Mouse (Mus musculus): ENCODE measurements around the gene Slc7a14. TPM values are rescaled to one million over a fixed set of nuclear protein-coding genes. Genes with fewer than 3 reads are reported as not detected.

The Slc7a14 gene
- under 1 TPM; 0.03 to 0.05 TPM for total RNA-seq (2021)
- long read RNA-seq, experiment 1: 0 reads
- long read RNA-seq, experiment 2: 0 reads

GRCm38 (mm10) chr3:31309934-31310787 lies at the start of gene Slc7a14:
TSS of gene Slc7a14 (minus strand) at chr3:31310378.
- intact Hi-C loops (cut with DNase I): no loop called here
- H3K27ac ChIP-seq: no peak within 1 kb of the TSS
- no peak within 1 kb of the TSS for H3K4me3 ChIP-seq
- no peak for DNase-seq
- TF ChIP-seq CTCF (IDR thresholded peaks at IDR 0.05): no peak

GRCm38 (mm10) chr3:31346540-31346939 lies 36.4 kb upstream of the Slc7a14 start:
- no peak for DNase-seq
- TF ChIP-seq CTCF (IDR thresholded peaks at IDR 0.05): no peak
- intact Hi-C loops (cut with DNase I): no loop called here
- Histone ChIP-seq H3K4me3 (no peak overlapping the region), H3K27ac (no peak overlapping the region)

DNA sequence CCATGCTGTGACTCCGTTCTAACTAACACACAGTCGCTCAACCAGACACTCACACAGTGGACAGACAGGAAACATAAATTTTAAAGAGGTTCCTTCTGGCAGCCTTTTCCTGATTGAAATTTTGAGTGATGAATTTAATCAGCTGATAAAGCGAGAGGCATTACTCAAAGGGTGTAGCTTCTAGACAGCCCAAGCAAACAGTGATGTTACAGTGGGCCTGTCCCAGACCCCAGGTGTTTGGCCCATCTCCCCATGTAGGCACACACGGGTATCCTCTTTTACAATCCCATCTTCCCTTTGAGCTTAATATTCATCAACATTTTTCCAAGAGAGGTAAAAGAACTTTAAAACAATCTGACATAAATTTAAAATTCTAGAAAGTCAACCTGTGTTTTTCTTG lies 35.6 kb upstream of the Slc7a14 start:
- Histone ChIP-seq H3K27ac (no peak overlapping the region), H3K4me3 (no peak overlapping the region)
- TF ChIP-seq CTCF (IDR thresholded peaks at IDR 0.05): no peak
- intact Hi-C loops (cut with DNase I): no loop called here
- no peak for DNase-seq

- Histone ChIP-seq H3K27ac (no peak overlapping the region), H3K4me3 (no peak overlapping the region)
- TF ChIP-seq CTCF (IDR thresholded peaks at IDR 0.05): no peak
- no peak for DNase-seq
- intact Hi-C loops (cut with DNase I): no loop called here
Observed at GRCm38 (mm10) chr3:31339236-31339635, 29.1 kb upstream of the Slc7a14 start.

DNA sequence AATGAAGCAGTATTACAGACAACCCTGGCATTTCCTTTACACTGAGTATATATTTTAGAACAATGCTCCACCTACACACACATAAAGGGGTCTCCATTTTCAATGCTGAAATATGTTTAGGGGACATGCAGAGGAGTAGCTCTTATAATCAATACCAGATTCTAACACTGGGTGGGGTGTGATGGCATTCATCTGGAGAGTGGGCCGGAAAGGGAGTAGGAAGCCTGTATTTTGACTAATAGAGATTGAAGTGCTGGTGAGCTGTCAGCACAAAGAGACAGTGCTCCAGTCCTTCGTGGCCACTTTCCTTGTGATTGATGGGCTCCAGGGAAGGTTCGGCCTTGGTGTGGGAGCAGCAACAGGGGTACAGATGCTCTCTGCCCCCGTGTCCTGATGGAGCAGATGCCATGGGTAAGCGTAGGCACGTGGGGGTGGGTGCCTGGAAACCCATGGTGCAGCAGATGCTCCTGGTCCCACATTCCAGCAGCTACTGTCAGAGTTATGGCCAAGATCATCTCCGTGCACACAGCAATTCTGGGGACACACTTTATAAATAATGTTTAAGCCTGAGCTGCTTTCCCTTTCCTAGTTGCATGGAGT lies 18.2 kb upstream of the Slc7a14 start:
- intact Hi-C loops (cut with DNase I): no loop called here
- no peak overlapping the region for H3K4me3 ChIP-seq
- H3K27ac ChIP-seq: no peak overlapping the region
- DNase-seq: no peak
- TF ChIP-seq CTCF (IDR thresholded peaks at IDR 0.05): no peak

- intact Hi-C loops (cut with DNase I): no loop called here
- H3K4me3 ChIP-seq: no peak overlapping the region
Observed at GRCm38 (mm10) chr3:31327791-31328190, 17.6 kb upstream of the Slc7a14 start.

DNA sequence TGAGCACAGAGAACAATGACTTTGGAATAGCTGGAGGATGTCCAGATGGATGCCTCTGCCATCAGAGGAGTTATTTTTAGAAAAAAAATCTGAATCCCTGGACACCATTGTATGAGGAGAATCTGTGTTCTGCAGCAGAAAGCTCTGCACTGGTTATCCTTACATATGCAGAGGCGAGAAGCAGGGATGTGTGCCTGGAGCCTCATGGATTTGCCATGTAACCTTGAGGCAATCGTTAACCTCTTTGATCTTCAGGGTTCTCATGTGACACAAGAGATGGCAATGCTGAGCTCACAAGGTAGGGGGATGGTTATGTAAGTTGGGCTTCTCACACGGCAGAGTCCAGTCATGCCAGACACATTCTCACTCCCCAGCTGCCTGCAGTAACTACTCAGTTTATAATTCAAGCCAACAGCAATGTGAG lies 14.1 kb upstream of the Slc7a14 start:
- Histone ChIP-seq H3K4me3 (no peak overlapping the region), H3K27ac (no peak overlapping the region)
- DNase-seq: no peak
- no peak for TF ChIP-seq CTCF (IDR thresholded peaks at IDR 0.05)
- intact Hi-C loops (cut with DNase I): no loop called here

More at GRCm38 (mm10) chr3:31327791-31328190, 17.6 kb upstream of the Slc7a14 start:
- H3K27ac ChIP-seq: no peak overlapping the region
- no peak for DNase-seq
- no peak for TF ChIP-seq CTCF (IDR thresholded peaks at IDR 0.05)

GRCm38 (mm10) chr3:31309371-31309933 lies 726 bp downstream of the Slc7a14 start:
- Histone ChIP-seq H3K27ac (no peak overlapping the region), H3K4me3 (no peak overlapping the region)
- intact Hi-C loops (cut with DNase I): no loop called here
- DNase-seq: no peak
- no peak for TF ChIP-seq CTCF (IDR thresholded peaks at IDR 0.05)

DNA sequence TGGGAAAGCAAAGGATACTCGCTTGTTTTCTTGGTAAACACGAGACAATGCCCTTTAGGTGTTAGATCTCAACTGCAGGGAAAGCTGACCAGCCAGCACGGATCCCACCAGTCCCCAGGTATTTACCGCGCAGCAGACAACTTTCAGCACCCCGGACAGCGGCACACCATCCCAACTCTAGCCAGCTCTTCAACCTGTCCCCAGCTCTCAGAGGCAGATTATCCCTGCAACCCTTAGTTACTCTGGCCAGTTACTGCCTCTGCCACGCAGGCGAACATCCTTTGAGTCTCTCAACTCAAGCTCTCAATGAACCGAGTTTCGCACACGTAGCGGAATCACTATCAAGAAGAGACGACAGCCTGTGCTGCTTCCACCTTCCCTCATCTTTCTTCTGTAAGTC lies 1.3 kb downstream of the Slc7a14 start:
- no peak for DNase-seq
- intact Hi-C loops (cut with DNase I): no loop called here

DNA sequence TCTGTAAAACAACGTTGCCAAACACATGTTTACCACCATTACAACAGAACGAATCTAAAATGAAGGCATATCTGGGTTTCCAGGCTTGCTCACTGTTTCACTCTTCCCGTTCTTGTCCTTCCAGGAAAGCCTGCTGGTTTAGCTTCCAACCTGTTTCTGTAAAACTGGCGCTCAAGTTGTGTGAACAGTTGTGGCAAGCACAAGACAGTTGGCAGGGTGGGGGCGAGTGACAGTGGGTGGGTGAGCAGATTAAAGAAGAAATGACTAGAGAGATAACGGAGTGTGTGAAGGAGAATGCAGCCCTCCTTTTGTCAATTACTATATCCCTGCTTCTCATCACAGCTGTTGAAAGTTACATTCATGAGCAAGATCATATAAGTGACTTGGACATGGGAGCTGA lies 2.2 kb downstream of the Slc7a14 start:
- intact Hi-C loops (cut with DNase I): no loop called here
- no peak for DNase-seq
- Histone ChIP-seq H3K4me3 (no peak overlapping the region), H3K27ac (no peak overlapping the region)
- TF ChIP-seq CTCF (IDR thresholded peaks at IDR 0.05): no peak

More for the DNA sequence above, 1.3 kb downstream of the Slc7a14 start:
- no peak for TF ChIP-seq CTCF (IDR thresholded peaks at IDR 0.05)
- H3K27ac ChIP-seq: no peak overlapping the region
- no peak overlapping the region for H3K4me3 ChIP-seq

- H3K27ac ChIP-seq: no peak overlapping the region
- H3K4me3 ChIP-seq: no peak overlapping the region
- TF ChIP-seq CTCF (IDR thresholded peaks at IDR 0.05): no peak
- no peak for DNase-seq
- intact Hi-C loops (cut with DNase I): no loop called here
Observed at GRCm38 (mm10) chr3:31291673-31292602, 18.2 kb downstream of the Slc7a14 start.

DNA sequence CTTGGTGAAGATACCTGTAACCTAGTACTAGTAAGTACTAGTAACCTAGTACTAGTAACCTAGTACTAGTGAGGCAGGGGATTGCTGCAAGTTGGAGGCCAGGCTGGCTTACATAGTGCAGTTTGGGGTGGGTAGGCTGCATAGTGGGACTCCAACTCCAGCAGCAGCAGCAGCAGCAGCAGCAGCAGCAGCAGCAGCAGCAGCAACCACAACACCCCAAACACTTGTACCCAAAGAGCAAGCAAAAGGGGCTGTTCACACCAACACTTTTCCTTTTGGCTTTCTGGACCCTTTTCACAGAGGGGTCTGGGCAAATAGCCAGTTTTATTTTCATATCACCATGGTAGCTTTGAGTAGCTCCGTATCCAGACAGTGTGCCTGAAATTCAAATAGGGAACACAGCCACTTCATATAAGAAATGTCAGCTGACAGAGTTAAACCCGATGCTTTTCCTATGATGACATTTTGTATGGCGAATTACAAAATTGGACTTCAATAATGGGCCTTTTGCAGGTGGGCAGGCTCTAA lies 22.7 kb downstream of the Slc7a14 start:
- intact Hi-C loops (cut with DNase I): no loop called here
- no peak overlapping the region for H3K27ac ChIP-seq
- no peak overlapping the region for H3K4me3 ChIP-seq

More for the DNA sequence above, 22.7 kb downstream of the Slc7a14 start:
- no peak for TF ChIP-seq CTCF (IDR thresholded peaks at IDR 0.05)
- DNase-seq: no peak

Measured in gastrocnemius, adult 2 months (tissue).